Mouse (Mus musculus): Measurements from ENCODE around the gene Ddx39b.

DNA sequence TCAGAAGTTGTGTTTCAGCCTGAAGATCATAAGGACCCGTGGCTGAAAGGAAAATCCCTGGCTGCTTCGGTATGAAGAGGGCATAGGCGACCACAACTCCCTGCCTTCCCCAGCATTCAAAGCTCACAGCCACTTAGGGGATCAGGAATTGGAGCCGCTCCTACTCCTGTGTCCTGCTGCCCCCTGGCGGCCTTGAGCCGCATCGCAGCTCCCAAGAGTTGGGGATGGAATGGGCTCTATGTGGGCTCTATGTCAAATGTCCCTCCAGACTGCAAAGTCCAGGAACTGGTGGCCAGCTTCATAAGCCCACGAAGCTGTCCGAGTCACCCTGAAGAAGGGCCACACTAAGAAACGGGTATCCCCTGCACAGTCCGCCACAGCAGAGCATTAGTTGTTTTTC, 33.2 kb downstream of the Ddx39b start:
- TF ChIP-seq POLR2AphosphoS2 (IDR thresholded peaks at IDR 0.05; ENCODE audit: insufficient read length, low read depth) (no peak), USF1 (IDR thresholded peaks at IDR 0.05; ENCODE audit: low read depth) (no peak), CEBPB (IDR thresholded peaks at IDR 0.05; ENCODE audit: insufficient read depth, poor library complexity, severe bottlenecking) (no peak), POLR2A (IDR thresholded peaks at IDR 0.05; ENCODE audit: insufficient read length, low read depth) (no peak), E2F4 (IDR thresholded peaks at IDR 0.05; ENCODE audit: insufficient read depth) (no peak), MAX (IDR thresholded peaks at IDR 0.05; ENCODE audit: low read depth) (no peak), TCF12 (IDR thresholded peaks at IDR 0.05; ENCODE audit: insufficient read depth, poor library complexity, severe bottlenecking) (no peak), REST (IDR thresholded peaks at IDR 0.05; ENCODE audit: insufficient read depth, insufficient read length) (no peak), MYOD1 (IDR thresholded peaks at IDR 0.05; ENCODE audit: control insufficient read depth in 1 of 3, insufficient read length in 2 of 3, low read depth in 2 of 3) (no peak), MYOG (IDR thresholded peaks at IDR 0.05; ENCODE audit: control insufficient read depth in 1 of 3, insufficient read depth in 1 of 3, insufficient read length in 2 of 3, low read depth in 2 of 3) (no peak)
